Mouse (Mus musculus) cerebellum, postnatal 10 days (tissue): ENCODE data around the gene Sipa1.
A peak's percentile ranks its signal among the peaks of the same experiment; 100 is the strongest.
"Not testable (repeated sequence)": the region's sequence is repeated elsewhere in the genome, so short reads cannot be mapped to it uniquely, and the experiment has no call there.

Source experiments
- DNase-seq, 2 experiments: peaks; one replicate each; pipeline ENCODE4 v3.0.0; 2021; ENCODE audit warnings: mixed read lengths in 2 of 2

The Sipa1 gene

DNA sequence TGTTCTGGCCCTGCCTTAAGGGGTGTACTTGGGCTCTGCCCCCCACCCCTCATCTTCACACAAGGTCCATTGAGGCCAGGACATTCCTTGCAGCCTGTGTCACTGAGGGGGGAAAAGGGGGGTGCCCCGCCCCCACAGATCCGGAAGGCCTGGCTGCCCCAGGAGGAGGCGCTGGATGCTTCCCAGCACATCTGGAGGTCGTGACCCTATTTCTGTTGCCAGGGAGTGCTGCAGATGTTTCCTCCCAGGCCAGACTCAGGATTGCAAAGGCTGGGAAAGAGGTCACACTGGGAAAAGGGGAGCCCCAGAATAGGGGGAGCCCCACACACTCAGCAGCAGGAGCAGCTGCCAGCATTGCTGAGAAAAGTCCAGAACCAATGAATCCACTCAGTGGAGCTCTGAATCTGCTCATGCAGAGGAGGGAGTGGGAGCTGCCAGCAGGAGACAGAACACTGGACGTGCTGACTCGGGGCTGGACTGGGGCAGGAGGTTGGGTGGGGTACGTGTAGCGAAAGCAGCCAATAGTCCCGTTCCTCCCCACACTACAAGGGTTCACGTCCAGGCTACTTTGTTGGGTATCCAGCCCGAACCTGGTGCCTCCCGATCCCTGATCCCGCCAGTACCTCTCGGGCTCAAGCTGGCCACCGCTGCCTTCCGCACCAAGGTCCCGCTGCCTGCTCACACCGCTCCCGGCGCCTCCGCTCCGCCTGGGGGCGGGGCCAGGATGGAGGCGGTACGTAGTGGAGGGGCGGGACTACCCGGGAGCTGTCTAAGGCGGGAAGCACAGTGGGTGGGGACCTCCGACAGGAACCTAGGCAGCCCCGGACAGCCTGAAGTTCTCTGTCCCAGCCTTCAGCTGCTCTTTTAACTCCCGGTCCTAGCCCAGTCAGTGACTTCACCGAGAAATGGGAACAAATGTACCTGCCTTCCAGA, at the start of gene Sipa1:
Gene Sipa1 (minus strand): TSS at position 727 of the 933 bp plus-strand sequence.
- DNase-seq = peak; percentile 77 to 84

GRCm38 (mm10) chr19:5713255-5713654, 49.7 kb upstream of the Sipa1 start:
- no peak for DNase-seq

DNA sequence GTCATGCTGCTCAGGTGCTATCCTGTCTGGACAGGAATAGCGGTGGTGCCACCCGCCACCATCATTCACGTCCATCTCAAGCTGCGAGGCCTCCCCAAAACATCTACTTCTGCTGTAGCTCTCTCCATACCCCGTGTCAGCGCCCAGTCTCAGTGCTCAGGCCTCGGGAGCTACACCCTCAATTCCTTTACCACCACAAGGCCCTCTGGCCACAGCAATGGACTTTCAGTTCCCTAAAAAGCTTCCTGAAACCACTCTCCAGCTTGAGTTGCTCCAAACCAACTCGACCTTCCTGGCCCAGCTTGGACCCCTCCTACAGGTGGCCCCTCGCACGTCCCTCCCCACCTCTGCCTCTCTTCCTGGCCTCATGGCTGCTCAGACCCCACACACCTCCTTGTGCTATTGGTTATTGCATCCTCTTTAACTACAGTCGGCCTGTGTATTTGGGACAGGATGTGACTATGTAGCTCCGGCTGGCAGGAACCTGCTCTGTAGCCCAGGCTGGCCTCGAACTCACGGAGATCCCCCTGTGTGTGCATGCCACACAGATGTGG, 48.5 kb upstream of the Sipa1 start:
- DNase-seq = no peak

- peak; percentile 87 to 90 for DNase-seq
Observed at GRCm38 (mm10) chr19:5711218-5711617, 47.7 kb upstream of the Sipa1 start.

DNA sequence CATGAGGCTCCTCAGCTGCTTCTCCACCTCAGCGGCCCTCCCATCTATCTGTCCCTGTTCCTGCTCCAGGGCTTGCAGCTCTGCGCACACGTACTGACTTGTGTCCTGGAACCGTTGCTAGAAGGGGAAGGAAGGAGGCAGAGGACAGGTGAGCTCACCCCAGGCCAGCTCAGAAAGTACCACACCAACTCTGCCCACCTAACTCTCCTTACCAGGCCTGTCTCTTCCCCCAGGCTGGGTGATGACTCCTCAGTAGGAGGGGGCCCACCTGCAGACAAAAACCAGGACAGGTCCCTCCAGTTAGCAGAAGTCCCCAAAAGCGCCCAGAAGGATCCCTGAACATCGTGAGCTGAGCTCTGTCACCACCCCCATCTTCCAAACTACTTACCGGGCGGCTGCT, 47.1 kb upstream of the Sipa1 start:
- DNase-seq = no peak

GRCm38 (mm10) chr19:5710068-5710467, 46.6 kb upstream of the Sipa1 start:
- peak; percentile 61 for DNase-seq

GRCm38 (mm10) chr19:5704801-5705571, 41.5 kb upstream of the Sipa1 start:
- no peak for DNase-seq

DNA sequence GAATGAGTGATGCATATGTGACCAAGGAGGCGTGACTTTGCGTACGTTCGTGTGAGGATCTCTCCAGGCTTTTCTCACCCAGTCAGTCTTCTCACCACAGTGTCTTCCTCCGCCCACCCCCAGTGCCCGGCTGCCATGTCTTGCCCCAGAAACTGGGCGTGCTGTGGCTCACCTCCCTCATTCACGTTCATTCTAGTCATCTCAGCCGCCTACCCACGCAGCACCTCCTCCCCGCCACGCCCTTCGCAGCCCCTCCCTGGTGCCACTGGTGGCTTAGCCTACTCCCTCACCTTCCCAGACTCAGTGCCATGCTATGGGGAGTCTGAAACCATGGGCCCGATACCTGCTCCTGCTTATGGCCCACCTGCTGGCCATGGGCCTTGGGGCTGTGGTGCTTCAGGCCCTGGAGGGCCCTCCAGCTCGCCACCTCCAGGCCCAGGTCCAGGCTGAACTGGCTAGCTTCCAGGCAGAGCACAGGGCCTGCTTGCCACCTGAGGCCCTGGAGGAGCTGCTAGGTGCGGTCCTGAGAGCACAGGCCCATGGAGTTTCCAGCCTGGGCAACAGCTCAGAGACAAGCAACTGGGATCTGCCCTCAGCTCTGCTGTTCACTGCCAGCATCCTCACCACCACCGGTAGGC, 40.8 kb upstream of the Sipa1 start, which contains the start of gene Kcnk7:
Gene Kcnk7 (plus strand): TSS at position 205 of the 638 bp plus-strand sequence.
- no peak for DNase-seq

DNA sequence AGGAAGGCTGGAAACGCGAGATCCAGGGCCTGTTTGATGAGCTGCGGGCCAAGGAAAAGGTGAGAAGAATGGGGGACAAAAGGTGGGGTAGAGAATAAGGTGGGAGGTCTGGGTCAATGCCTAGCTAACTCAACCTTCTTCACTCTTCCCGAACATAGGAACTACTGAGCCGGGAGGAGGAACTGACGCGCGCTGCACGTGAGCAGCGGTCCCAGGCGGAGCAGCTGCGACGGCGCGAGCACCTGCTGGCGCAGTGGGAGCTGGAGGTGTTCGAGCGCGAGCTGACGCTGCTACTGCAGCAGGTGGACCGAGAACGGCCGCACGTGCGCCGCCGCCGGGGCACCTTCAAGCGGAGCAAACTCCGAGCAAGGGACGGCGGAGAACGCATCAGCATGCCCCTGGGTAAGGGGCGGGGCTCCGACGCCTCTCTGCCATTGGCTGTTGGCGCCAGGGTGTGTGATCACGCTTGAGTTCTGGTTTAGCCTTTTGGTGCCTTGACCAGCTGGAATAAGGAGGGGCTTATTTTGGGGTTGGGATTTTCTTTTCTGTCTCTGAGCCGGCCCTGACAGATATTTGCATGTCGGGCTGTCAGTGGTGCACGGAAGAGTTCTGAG, 32.4 kb upstream of the Sipa1 start:
- peak; percentile 59 to 63 for DNase-seq

DNA sequence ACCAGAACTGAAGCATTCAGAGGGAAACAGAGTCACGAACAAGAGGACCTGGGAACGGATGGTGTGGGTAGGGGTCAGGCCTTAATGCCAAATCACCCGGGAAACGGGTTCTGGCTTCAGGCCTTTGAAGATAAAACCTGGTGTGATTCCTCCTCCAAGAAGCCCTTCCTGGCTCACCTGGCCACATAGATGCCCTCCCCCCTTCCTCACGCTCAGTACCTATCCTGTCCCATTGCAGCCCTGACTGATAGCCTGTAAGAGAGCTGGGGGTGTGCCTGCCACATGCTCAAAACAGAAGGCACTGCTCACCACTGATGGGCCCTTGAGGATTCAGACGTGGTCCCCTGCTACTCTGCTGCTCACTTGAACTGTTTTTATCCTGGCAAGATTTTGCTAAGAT, 30.3 kb upstream of the Sipa1 start:
- DNase-seq = no peak

- DNase-seq = peak in 1 of 2 experiments; percentile 47
Observed at GRCm38 (mm10) chr19:5692913-5693396, 29.4 kb upstream of the Sipa1 start.

GRCm38 (mm10) chr19:5692086-5692912, 28.8 kb upstream of the Sipa1 start:
- peak in 1 of 2 experiments; percentile 39 for DNase-seq

DNA sequence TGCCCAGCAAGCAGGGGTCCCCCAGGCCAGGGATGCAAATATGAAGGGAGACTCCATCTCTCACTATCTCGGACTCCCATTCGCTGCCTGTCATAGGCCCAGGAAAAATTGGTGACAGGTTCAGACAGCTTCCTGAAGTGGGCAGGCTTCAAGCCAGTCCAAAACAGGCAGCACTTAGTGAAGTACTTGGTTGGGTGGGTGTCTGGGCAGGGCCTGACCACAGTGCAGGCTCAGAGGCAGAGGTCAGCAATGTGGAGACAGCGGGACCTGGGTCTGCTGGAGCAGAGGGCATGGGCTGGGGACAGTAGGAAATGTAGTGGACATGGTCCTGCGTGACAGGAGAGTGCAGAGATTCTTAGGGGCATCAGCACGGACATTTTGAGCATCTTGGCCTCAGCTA, 28.1 kb upstream of the Sipa1 start:
- DNase-seq = no peak

DNA sequence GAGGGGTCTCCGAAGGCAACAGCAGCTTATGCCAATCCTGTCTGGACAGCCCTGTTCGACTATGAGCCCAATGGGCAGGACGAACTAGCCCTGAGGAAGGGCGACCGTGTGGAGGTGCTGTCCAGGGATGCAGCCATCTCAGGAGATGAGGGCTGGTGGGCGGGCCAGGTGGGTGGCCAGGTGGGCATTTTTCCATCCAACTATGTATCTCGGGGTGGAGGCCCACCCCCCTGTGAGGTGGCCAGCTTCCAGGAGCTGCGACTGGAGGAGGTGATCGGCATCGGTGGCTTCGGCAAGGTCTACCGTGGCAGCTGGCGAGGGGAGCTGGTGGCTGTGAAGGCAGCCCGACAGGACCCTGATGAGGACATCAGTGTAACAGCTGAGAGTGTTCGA, 26.8 kb upstream of the Sipa1 start:
- peak in 1 of 2 experiments; percentile 72 for DNase-seq

GRCm38 (mm10) chr19:5689565-5690342, 26.2 kb upstream of the Sipa1 start:
- peak; percentile 76 to 77 for DNase-seq

- DNase-seq = no peak
Observed at GRCm38 (mm10) chr19:5689088-5689428, 25.6 kb upstream of the Sipa1 start.

GRCm38 (mm10) chr19:5688200-5689087, 24.9 kb upstream of the Sipa1 start, which contains the start of the genes Map3k11 and Pcnx3:
TSS of gene Map3k11 (plus strand) at chr19:5688742.
TSS of gene Pcnx3 (minus strand) at chr19:5688908.
- DNase-seq = peak; percentile 97 to 99

DNA sequence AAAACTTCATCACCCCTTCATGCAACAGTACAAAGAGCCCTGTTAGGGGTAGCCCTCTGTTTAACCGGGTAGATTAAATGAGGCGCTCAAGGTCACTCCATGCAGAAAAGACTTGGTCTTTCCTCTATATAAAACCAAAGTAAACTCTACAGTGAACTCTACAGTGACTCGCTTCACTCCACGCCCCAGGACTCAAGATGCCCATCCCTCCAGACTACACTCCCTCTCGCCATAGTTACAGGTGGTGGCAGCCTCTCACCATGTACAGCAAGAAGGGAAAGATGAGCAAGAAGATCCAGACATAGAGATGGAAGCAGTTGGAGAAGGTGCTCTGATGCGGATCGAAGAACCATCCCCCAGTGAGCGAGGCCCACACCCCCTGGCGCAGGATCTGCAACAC, 24.2 kb upstream of the Sipa1 start:
- DNase-seq = no peak

DNA sequence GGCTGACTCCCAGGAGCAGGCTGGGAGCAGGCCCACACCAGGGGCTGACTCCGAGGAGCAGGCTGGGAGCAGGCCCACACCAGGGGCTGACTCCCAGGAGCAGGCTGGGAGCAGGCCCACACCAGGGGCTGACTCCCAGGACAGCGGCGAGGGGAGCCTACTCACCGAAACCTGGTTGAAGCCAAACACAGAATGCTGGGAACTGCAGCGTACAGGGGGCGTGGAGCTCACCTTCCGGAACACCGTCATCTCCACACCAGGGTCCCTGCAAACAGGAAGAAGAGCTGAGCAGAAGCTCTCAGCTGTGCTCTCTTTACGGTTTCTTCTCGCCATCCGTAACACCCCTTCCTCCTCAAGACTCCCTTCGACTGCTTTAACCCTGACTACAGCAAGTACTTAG, 23.4 kb upstream of the Sipa1 start:
- not testable (repeated sequence) for DNase-seq
